In the genomic region with DNA sequence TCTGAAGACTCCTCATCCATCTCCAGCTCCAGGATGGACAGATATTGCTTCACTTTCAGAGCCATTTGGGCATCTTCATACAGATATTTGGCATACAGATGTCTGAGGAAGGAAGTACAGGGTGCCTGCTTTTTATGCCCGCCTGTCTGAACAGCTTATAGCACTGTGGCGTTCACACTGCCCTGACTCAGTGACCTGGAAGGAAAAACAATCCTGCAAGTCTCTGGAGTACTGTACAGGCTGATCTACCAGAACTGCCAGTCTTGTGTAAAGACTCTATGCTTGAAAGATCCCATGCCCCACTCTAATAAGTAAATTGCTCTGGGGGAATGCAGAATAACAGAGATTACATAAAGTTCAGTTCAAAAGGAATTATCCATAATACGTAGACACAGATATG, we compare ENCODE assay signal across 27 mouse cellular contexts. TPM values are rescaled to one million over a fixed set of nuclear protein-coding genes. Genes with fewer than 3 reads are reported as not detected.
"Had no signal": no experiment of that assay in that cellular context is flagged by ENCODE, and none has a peak within 500 bp of the region (broad histone marks: within the 10 kb centered on the region; RNA-seq: fewer than 3 reads in every experiment).

No protein-coding gene starts in this region.

- H3K36me3 ChIP-seq: heart, embryonic 10.5 days; heart, embryonic 12.5 days; hindbrain, embryonic 10.5 days; hindbrain, embryonic 12.5 days; intestine, embryonic 15.5 days; limb, embryonic 10.5 days; limb, embryonic 12.5 days had no signal

- H3K27ac ChIP-seq: gastrocnemius, adult 2 months; heart, embryonic 10.5 days; hindbrain, embryonic 10.5 days; hindbrain, embryonic 12.5 days; hindbrain, embryonic 14.5 days; intestine, embryonic 15.5 days; layer of hippocampus, adult 2 months; left cerebral cortex, adult 2 months; limb, embryonic 10.5 days; limb, embryonic 12.5 days had no signal

- H3K4me1 ChIP-seq: heart, embryonic 10.5 days; heart, embryonic 12.5 days; hindbrain, embryonic 10.5 days; hindbrain, embryonic 12.5 days; intestine, embryonic 15.5 days; limb, embryonic 10.5 days; limb, embryonic 12.5 days had no signal

- DNase-seq: gastrocnemius, adult 2 months; gastrocnemius, postnatal 10 days; gastrocnemius, postnatal 25 days; heart, adult 18-20 months; heart, postnatal 10 days; heart, postnatal 4 days; kidney, adult 18-20 months; kidney, adult 8-10 months; kidney, postnatal 10 days; kidney, postnatal 25 days; kidney, postnatal 4 days; liver had no signal

- H3K4me2 ChIP-seq: heart, embryonic 12.5 days; hindbrain, embryonic 12.5 days; hindbrain, embryonic 14.5 days; intestine, embryonic 15.5 days; limb, embryonic 12.5 days; liver, embryonic 11.5 days had no signal

- H3K27me3 ChIP-seq: heart, embryonic 12.5 days; hindbrain, embryonic 12.5 days; intestine, embryonic 15.5 days; limb, embryonic 12.5 days had no signal

- H3K4me3 ChIP-seq: gastrocnemius, adult 2 months; heart, embryonic 10.5 days; heart, embryonic 12.5 days; hindbrain, embryonic 10.5 days; hindbrain, embryonic 12.5 days; intestine, embryonic 15.5 days; layer of hippocampus, adult 2 months; left cerebral cortex, adult 2 months; limb, embryonic 10.5 days; limb, embryonic 12.5 days had no signal

- ATAC-seq: hindbrain, embryonic 16.5 days; inflammation-experienced regulatory T-cells, adult 6 months; intestine, embryonic 15.5 days; intestine, postnatal 0 days had no signal

- H3K9ac ChIP-seq: heart, embryonic 12.5 days; hindbrain, embryonic 12.5 days; hindbrain, embryonic 14.5 days; intestine, embryonic 15.5 days; limb, embryonic 12.5 days had no signal

- H3K9me3 ChIP-seq: heart, embryonic 10.5 days; hindbrain, embryonic 10.5 days; intestine, embryonic 15.5 days; limb, embryonic 10.5 days had no signal

RNA-seq across cellular contexts. Expression of gene Zfp354a, which starts 51.6 kb away (rescaled TPM):
- total RNA-seq: granulocyte monocyte progenitor cell, adult 5-6 weeks had no signal
- polyA plus RNA-seq: inflammation-experienced regulatory T-cells, adult 6 months had no signal
